Mouse (Mus musculus) frontal cortex, adult 2 months (tissue): ENCODE measurements around the gene Scarb1. TPM values are rescaled to one million over a fixed set of nuclear protein-coding genes. Genes with fewer than 3 reads are reported as not detected.

Experiments used
- DNase-seq, 2 experiments: peaks; one replicate each; pipeline ENCODE4 v3.0.0; 2022; ENCODE audit warnings: low spot score in 1 of 2; ENCODE audit errors: extremely low spot score in 1 of 2
- polyA plus RNA-seq: library from polyadenylated mRNA; depleted of rRNA; stranded (reverse); fragments of >200 nt; gene quantifications from 2 replicates; pipeline ENCODE4 v1.2.3, GENCODE M21; 2012

Scarb1 gene
- polyA plus RNA-seq, 1 experiment = 37.7 TPM

- DNase-seq = no peak
These were observed 3.9 kb downstream of the Scarb1 start for GRCm38 (mm10) chr5:125337012-125337411.

- DNase-seq = no peak
These were observed 7.9 kb downstream of the Scarb1 start for GRCm38 (mm10) chr5:125333009-125333408.

- DNase-seq = no peak
These were observed 8.6 kb downstream of the Scarb1 start for GRCm38 (mm10) chr5:125332333-125332732.

- no peak for DNase-seq
These were observed 9.1 kb downstream of the Scarb1 start for GRCm38 (mm10) chr5:125331811-125332210.

GRCm38 (mm10) chr5:125331094-125331493, 9.8 kb downstream of the Scarb1 start:
- DNase-seq = no peak

- DNase-seq = no peak
These were observed 10.2 kb downstream of the Scarb1 start for GRCm38 (mm10) chr5:125330656-125331055.

GRCm38 (mm10) chr5:125330191-125330590, 10.7 kb downstream of the Scarb1 start:
- no peak for DNase-seq

GRCm38 (mm10) chr5:125327596-125328385, 13.1 kb downstream of the Scarb1 start:
- DNase-seq = no peak

GRCm38 (mm10) chr5:125326351-125326750, 14.5 kb downstream of the Scarb1 start:
- DNase-seq = no peak

- peak; percentile 44 to 49 for DNase-seq
These were observed 15.0 kb downstream of the Scarb1 start for GRCm38 (mm10) chr5:125325931-125326330.

- DNase-seq = no peak
These were observed 15.6 kb downstream of the Scarb1 start for GRCm38 (mm10) chr5:125325285-125325684.

- no peak for DNase-seq
These were observed 16.9 kb downstream of the Scarb1 start for GRCm38 (mm10) chr5:125323939-125324480.

- no peak for DNase-seq
These were observed 17.8 kb downstream of the Scarb1 start for GRCm38 (mm10) chr5:125323128-125323527.

- DNase-seq = peak; percentile 33 to 37
These were observed 19.1 kb downstream of the Scarb1 start for GRCm38 (mm10) chr5:125321836-125322235.

GRCm38 (mm10) chr5:125319057-125319800, 21.7 kb downstream of the Scarb1 start:
- DNase-seq = peak in 1 of 2 experiments; percentile 67

- DNase-seq = no peak
These were observed 22.9 kb downstream of the Scarb1 start for GRCm38 (mm10) chr5:125317953-125318352.

GRCm38 (mm10) chr5:125317296-125317695, 23.6 kb downstream of the Scarb1 start:
- DNase-seq = no peak

- no peak for DNase-seq
These were observed 24.1 kb downstream of the Scarb1 start for GRCm38 (mm10) chr5:125316771-125317170.

GRCm38 (mm10) chr5:125315110-125315509, 25.8 kb downstream of the Scarb1 start:
- DNase-seq = no peak

- no peak for DNase-seq
These were observed 26.9 kb downstream of the Scarb1 start for GRCm38 (mm10) chr5:125313991-125314390.

GRCm38 (mm10) chr5:125312970-125313597, 27.8 kb downstream of the Scarb1 start:
- no peak for DNase-seq
